Mouse (Mus musculus): ENCODE data around the gene Olfr311. TPM values are rescaled to one million over a fixed set of nuclear protein-coding genes. Genes with fewer than 3 reads are reported as not detected.

Gene Olfr311
- total and polyA plus RNA-seq, 3 experiments = not detected

- Histone ChIP-seq H3K4me1 (ENCODE audit: control insufficient read depth in 1 of 2, insufficient read depth in 2 of 2, low read length in 2 of 2) (no peaks in the 10 kb centered on the region), H3K4me3 (ENCODE audit: control insufficient read depth in 1 of 2, insufficient read depth in 1 of 2, low read depth in 2 of 2, low read length in 2 of 2) (no peak overlapping the region), H3K27me3 (ENCODE audit: control insufficient read depth in 1 of 2, insufficient read depth in 2 of 2, low read length in 2 of 2) (peaks cover 3 to 4% of the 10 kb centered on the region in 2 experiments), H3K36me3 (ENCODE audit: control insufficient read depth in 1 of 2, insufficient read depth in 2 of 2, low read length in 2 of 2) (no peaks in the 10 kb centered on the region), H3K9ac (ENCODE audit: control insufficient read depth, low read depth, low read length, poor library complexity, severe bottlenecking) (no peak overlapping the region), H3K27ac (ENCODE audit: control insufficient read depth, low read depth, low read length) (no peak overlapping the region), H3K79me2 (ENCODE audit: control insufficient read depth, insufficient read depth, low read length, poor library complexity) (no peaks in the 10 kb centered on the region), H3K9me3 (replicated peaks; ENCODE audit: insufficient read depth, low read length) (no peaks in the 10 kb centered on the region)
- no peak for DNase-seq (ENCODE audit: low read depth, low spot score)
- TF ChIP-seq KAT2A (conservative IDR thresholded peaks at IDR 0.05; ENCODE audit: low read depth, low read length) (no peak), CTCF (IDR thresholded peaks at IDR 0.05 in 2 of 3, conservative IDR thresholded peaks at IDR 0.05 in 1 of 3; ENCODE audit: control insufficient read depth in 1 of 3, insufficient read depth in 1 of 3, low read depth in 2 of 3, low read length in 3 of 3, poor library complexity in 1 of 3, severe bottlenecking in 1 of 3) (no peak), SMC3 (IDR thresholded peaks at IDR 0.05; ENCODE audit: low read depth, low read length) (no peak), JUND (IDR thresholded peaks at IDR 0.05; ENCODE audit: low read depth, low read length) (no peak), ZC3H11A (IDR thresholded peaks at IDR 0.05; ENCODE audit: low read depth, low read length) (no peak)
These were observed 42.2 kb upstream of the Olfr311 start for GRCm38 (mm10) chr11:58796850-58797249.

DNA sequence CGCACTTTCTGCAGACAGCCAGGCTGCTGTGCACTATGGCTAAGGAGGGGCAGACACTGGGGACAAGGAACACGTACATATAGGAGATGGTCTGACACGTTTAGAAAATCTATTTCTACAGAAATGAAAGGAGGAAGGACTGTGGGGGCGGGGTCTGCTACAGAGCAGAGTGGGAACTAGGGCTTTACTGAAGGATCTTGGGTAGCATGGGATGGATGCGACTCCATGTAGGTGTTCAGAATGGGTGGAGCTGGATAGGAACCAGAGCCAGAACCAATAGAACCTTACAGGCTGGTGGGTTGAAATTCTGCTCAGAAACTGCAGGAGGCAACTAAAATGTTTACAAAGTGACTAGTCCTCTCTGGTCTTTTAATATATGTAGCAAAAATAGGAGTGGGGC lies 39.3 kb upstream of the Olfr311 start:
- TF ChIP-seq CTCF (IDR thresholded peaks at IDR 0.05 in 2 of 3, conservative IDR thresholded peaks at IDR 0.05 in 1 of 3; ENCODE audit: control insufficient read depth in 1 of 3, insufficient read depth in 1 of 3, low read depth in 2 of 3, low read length in 3 of 3, poor library complexity in 1 of 3, severe bottlenecking in 1 of 3) (no peak), UBTF (IDR thresholded peaks at IDR 0.05; ENCODE audit: borderline replicate concordance, insufficient read depth, low read depth, low read length) (no peak), ZMIZ1 (IDR thresholded peaks at IDR 0.05; ENCODE audit: low read depth, low read length) (no peak), CHD2 (IDR thresholded peaks at IDR 0.05; ENCODE audit: low read length) (no peak), USF1 (IDR thresholded peaks at IDR 0.05; ENCODE audit: low read depth, low read length) (no peak), POLR2A (IDR thresholded peaks at IDR 0.05; ENCODE audit: control insufficient read depth in 1 of 2, insufficient read depth in 1 of 2, low read depth in 1 of 2, low read length in 2 of 2, poor library complexity in 1 of 2) (no peak), TAL1 (IDR thresholded peaks at IDR 0.05; ENCODE audit: low read length) (no peak), RCOR1 (IDR thresholded peaks at IDR 0.05; ENCODE audit: low read depth, low read length) (no peak), ELF1 (IDR thresholded peaks at IDR 0.05; ENCODE audit: low read depth, low read length) (no peak), POLR2AphosphoS5 (IDR thresholded peaks at IDR 0.05; ENCODE audit: borderline replicate concordance, low read depth, low read length) (no peak), ZC3H11A (IDR thresholded peaks at IDR 0.05; ENCODE audit: low read depth, low read length) (no peak), TBP (IDR thresholded peaks at IDR 0.05; ENCODE audit: low read depth, low read length) (no peak), GABPA (IDR thresholded peaks at IDR 0.05; ENCODE audit: low read depth, low read length) (no peak), CHD1 (IDR thresholded peaks at IDR 0.05; ENCODE audit: low read depth, low read length) (no peak), MYC (IDR thresholded peaks at IDR 0.05; ENCODE audit: low read depth, low read length) (no peak), ZNF384 (IDR thresholded peaks at IDR 0.05; ENCODE audit: low read depth, low read length) (no peak), ZKSCAN1 (IDR thresholded peaks at IDR 0.05; ENCODE audit: low read depth, low read length) (no peak), GATA1 (IDR thresholded peaks at IDR 0.05; ENCODE audit: low read depth, low read length) (no peak), SIN3A (IDR thresholded peaks at IDR 0.05; ENCODE audit: low read length) (no peak)
- H3K79me2 ChIP-seq (ENCODE audit: control insufficient read depth, insufficient read depth, low read length, poor library complexity) = no peaks in the 10 kb centered on the region

More for the DNA sequence above, 39.3 kb upstream of the Olfr311 start:
- H3K27ac ChIP-seq (ENCODE audit: control insufficient read depth, low read depth, low read length) = no peak overlapping the region
- H3K4me1 ChIP-seq (ENCODE audit: control insufficient read depth in 1 of 2, insufficient read depth in 2 of 2, low read length in 2 of 2) = no peaks in the 10 kb centered on the region
- H3K36me3 ChIP-seq (ENCODE audit: control insufficient read depth in 1 of 2, insufficient read depth in 2 of 2, low read length in 2 of 2) = no peaks in the 10 kb centered on the region
- no peak for DNase-seq (ENCODE audit: low read depth, low spot score)
- H3K9ac ChIP-seq (ENCODE audit: control insufficient read depth, low read depth, low read length, poor library complexity, severe bottlenecking) = no peak overlapping the region
- H3K27me3 ChIP-seq (ENCODE audit: control insufficient read depth in 1 of 2, insufficient read depth in 2 of 2, low read length in 2 of 2) = peaks cover 4 to 6% of the 10 kb centered on the region in 2 experiments
- no peaks in the 10 kb centered on the region for H3K9me3 ChIP-seq (replicated peaks; ENCODE audit: insufficient read depth, low read length)
- H3K4me3 ChIP-seq (ENCODE audit: control insufficient read depth in 1 of 2, insufficient read depth in 1 of 2, low read depth in 2 of 2, low read length in 2 of 2) = no peak overlapping the region

Data from MEL (cell line).